Mouse (Mus musculus): ENCODE measurements around the gene Tnc. TPM values are rescaled to one million over a fixed set of nuclear protein-coding genes. Genes with fewer than 3 reads are reported as not detected.
"Not testable (repeated sequence)": the region's sequence is repeated elsewhere in the genome, so short reads cannot be mapped to it uniquely, and the experiment has no call there.

Tnc gene
- polyA plus RNA-seq, 1 experiment from 2014 or later: 76.3 TPM

DNA sequence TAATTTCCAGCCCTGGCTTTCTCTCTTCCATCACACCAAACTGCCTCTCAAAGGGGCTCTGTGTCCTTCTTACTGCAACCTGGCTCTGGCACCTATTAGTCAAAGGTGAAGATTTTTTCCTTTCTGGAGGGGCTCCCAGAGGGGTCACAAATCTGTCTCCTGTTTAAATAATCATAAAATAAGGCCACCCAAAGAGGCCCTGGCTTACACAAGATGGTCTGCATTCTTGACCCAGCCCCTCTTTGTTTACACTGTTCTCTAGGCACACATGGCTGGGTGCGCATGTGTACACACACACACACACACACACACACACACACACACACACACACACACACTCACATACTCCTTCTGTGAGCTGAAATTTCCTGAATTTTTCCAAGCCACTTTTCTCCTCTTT, 83.4 kb downstream of the Tnc start:
- WGBS: 70% methylated on average over 1 of the region's 1 CpGs
- no peaks in the 10 kb centered on the region for H3K9me3 ChIP-seq (ENCODE audit: control insufficient read depth, low read length)
- no peak for ATAC-seq (ENCODE audit: low read depth)
- no peaks in the 10 kb centered on the region for H3K27me3 ChIP-seq (ENCODE audit: control insufficient read depth, insufficient read depth, low read length)
- no peaks in the 10 kb centered on the region for H3K36me3 ChIP-seq (ENCODE audit: control insufficient read depth, insufficient read depth, low read length)
- no peak overlapping the region for H3K27ac ChIP-seq (ENCODE audit: low read depth, low read length)
- H3K4me1 ChIP-seq (ENCODE audit: control insufficient read depth, insufficient read depth, low read length): no peaks in the 10 kb centered on the region
- H3K4me3 ChIP-seq (ENCODE audit: low read depth, low read length): no peak overlapping the region
- no peak overlapping the region for H3K9ac ChIP-seq (replicated peaks; ENCODE audit: low read depth, low read length)
- no peak overlapping the region for H3K4me2 ChIP-seq (ENCODE audit: low read depth, low read length)

DNA sequence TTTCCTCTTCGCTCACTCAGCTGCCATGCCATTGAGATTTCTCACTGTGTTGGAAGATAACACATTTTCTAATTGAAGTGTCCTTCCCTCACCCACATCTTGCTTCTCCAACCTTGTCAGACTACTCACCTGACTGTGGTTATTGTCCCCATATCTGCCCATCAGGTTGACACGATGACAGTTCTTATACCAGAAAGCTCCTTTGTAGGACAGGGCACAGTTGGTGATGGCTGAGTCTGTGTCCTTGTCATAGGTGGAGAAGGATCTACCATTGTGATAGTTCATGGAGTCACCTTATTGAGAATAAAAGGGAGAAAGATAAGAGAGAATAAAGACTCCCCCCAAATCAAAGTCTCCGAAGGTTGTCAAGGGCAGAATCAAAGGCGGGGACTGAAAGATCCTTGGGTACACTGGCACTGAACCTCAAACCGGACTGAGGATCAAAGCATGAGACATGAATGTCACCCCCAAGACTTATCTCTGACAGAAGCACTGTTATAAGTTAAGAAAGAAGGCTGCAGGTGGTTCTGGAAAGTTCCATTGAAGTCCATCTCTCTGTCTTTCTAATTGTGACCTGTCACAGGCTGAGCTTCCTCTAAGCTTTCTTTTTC, 84.9 kb downstream of the Tnc start:
- no peaks in the 10 kb centered on the region for H3K9me3 ChIP-seq (ENCODE audit: control insufficient read depth, low read length)
- H3K9ac ChIP-seq (replicated peaks; ENCODE audit: low read depth, low read length): no peak overlapping the region
- no peaks in the 10 kb centered on the region for H3K27me3 ChIP-seq (ENCODE audit: control insufficient read depth, insufficient read depth, low read length)
- no peak overlapping the region for H3K4me3 ChIP-seq (ENCODE audit: low read depth, low read length)
- ATAC-seq (ENCODE audit: low read depth): no peak
- no peaks in the 10 kb centered on the region for H3K4me1 ChIP-seq (ENCODE audit: control insufficient read depth, insufficient read depth, low read length)
- no peak overlapping the region for H3K27ac ChIP-seq (ENCODE audit: low read depth, low read length)
- no peak overlapping the region for H3K4me2 ChIP-seq (ENCODE audit: low read depth, low read length)
- 94% methylated on average over 5 of the region's 5 CpGs for WGBS
- no peaks in the 10 kb centered on the region for H3K36me3 ChIP-seq (ENCODE audit: control insufficient read depth, insufficient read depth, low read length)

DNA sequence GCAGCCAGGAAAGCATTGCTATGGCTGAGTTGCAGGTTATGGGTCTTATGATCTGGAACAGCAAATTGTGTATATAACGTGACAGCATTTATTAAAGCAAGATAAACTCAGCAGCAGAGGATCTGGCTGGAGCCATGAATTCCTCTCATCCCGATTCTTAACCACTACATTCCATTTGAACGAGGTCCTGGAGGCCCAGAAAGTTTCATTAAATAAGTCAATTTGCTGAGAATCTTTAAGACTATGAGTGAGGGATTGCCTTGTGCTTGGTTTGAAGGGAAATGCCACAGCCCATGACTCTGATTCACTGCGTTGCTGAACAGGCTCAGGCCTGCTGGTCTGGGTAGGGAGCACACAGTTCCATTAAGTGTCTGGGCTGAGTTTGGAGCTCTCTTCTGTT, 88.2 kb downstream of the Tnc start:
- Histone ChIP-seq H3K27me3 (ENCODE audit: control insufficient read depth, insufficient read depth, low read length) (no peaks in the 10 kb centered on the region), H3K4me2 (ENCODE audit: low read depth, low read length) (no peak overlapping the region), H3K9me3 (ENCODE audit: control insufficient read depth, low read length) (no peaks in the 10 kb centered on the region), H3K4me1 (ENCODE audit: control insufficient read depth, insufficient read depth, low read length) (no peaks in the 10 kb centered on the region), H3K27ac (ENCODE audit: low read depth, low read length) (no peak overlapping the region), H3K4me3 (ENCODE audit: low read depth, low read length) (no peak overlapping the region), H3K9ac (replicated peaks; ENCODE audit: low read depth, low read length) (no peak overlapping the region), H3K36me3 (ENCODE audit: control insufficient read depth, insufficient read depth, low read length) (no peaks in the 10 kb centered on the region)
- 88% methylated on average over 4 of the region's 4 CpGs for WGBS
- ATAC-seq (ENCODE audit: low read depth): no peak

DNA sequence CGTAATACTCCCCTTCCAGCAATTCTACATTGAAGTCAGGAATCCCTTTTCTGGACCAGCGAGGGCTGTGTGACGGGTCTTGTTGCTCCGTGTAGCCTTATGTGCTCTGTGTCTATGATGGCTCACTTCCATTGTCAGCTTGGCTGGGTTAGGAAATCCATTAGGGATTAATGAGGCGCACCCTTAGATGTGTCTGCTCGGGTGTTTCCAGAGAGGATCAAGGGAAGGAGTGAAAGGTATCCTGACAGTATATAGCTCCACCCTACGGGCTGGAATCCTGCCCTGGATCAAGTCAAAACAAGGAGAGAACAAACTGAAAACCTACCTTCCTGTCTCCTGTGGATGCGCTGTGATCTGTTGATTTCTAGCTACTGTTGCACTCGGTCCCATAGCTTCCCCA, 96.8 kb downstream of the Tnc start:
- H3K27me3 ChIP-seq (ENCODE audit: control insufficient read depth, insufficient read depth, low read length): no peaks in the 10 kb centered on the region
- no peaks in the 10 kb centered on the region for H3K9me3 ChIP-seq (ENCODE audit: control insufficient read depth, low read length)
- H3K27ac ChIP-seq (ENCODE audit: low read depth, low read length): no peak overlapping the region
- 68% methylated on average over 9 of the region's 9 CpGs for WGBS
- no peak for ATAC-seq (ENCODE audit: low read depth)
- H3K4me1 ChIP-seq (ENCODE audit: control insufficient read depth, insufficient read depth, low read length): no peaks in the 10 kb centered on the region
- H3K9ac ChIP-seq (replicated peaks; ENCODE audit: low read depth, low read length): no peak overlapping the region
- H3K4me2 ChIP-seq (ENCODE audit: low read depth, low read length): no peak overlapping the region
- no peaks in the 10 kb centered on the region for H3K36me3 ChIP-seq (ENCODE audit: control insufficient read depth, insufficient read depth, low read length)
- no peak overlapping the region for H3K4me3 ChIP-seq (ENCODE audit: low read depth, low read length)

DNA sequence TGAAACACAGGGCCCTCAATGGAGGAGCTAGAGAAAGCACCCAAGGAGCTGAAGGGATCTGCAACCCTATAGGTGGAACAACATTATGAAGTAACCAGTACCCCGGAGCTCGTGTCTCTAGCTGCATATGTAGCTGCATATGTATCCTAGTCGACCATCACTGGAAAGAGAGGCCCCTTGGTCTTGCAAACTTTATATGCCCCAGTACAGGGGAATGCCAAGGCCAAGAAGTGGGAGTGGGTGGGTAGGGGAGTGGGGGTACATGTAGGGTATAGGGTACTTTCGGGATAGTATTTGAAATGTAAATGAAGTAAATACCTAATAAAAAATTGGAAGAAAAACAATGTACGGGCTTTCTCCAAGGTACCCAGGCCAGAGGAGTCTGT, 98.1 kb downstream of the Tnc start:
- not testable (repeated sequence) for H3K4me2 ChIP-seq (ENCODE audit: low read depth, low read length); H3K27ac ChIP-seq (ENCODE audit: low read depth, low read length); H3K27me3 ChIP-seq (ENCODE audit: control insufficient read depth, insufficient read depth, low read length); H3K4me1 ChIP-seq (ENCODE audit: control insufficient read depth, insufficient read depth, low read length); H3K36me3 ChIP-seq (ENCODE audit: control insufficient read depth, insufficient read depth, low read length); H3K9ac ChIP-seq (replicated peaks; ENCODE audit: low read depth, low read length); H3K9me3 ChIP-seq (ENCODE audit: control insufficient read depth, low read length); H3K4me3 ChIP-seq (ENCODE audit: low read depth, low read length)
- 91% methylated on average over 5 of the region's 5 CpGs for WGBS
- ATAC-seq (ENCODE audit: low read depth): peak; percentile 25; the same call in 1 of the 2 replicates

DNA sequence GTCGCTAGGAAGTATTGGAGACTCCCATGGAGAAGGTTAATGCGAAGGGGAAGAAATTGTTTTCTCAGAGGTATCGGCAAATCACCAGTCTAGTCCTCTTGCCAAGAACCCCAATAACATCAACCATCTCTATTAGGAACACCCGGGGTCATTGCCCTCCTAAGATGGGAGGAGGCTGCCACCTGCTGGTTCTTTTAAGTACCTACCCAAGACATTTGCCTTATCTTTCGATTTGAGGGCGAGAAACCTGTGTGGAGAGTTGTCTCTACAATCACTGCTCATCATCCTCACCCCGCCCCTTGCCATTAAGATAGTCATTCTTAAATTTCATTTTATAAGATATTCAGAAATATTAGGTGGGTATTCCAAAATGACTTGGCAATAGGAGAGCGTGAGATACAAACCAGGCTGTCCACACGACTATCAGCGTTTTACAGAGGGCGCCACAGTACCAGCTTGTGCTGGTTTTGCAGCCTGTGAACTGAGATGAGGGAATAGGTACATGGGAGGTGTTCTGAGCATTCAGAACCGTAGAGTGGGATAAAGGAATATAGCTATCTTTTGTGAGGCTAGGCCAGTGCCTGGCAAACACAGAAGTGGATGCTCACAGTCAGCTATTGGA, 98.6 kb downstream of the Tnc start:
- WGBS: 38% methylated on average over 12 of the region's 12 CpGs
- Histone ChIP-seq H3K9ac (replicated peaks; ENCODE audit: low read depth, low read length) (no peak overlapping the region), H3K27me3 (ENCODE audit: control insufficient read depth, insufficient read depth, low read length) (no peaks in the 10 kb centered on the region), H3K9me3 (ENCODE audit: control insufficient read depth, low read length) (no peaks in the 10 kb centered on the region), H3K4me2 (ENCODE audit: low read depth, low read length) (no peak overlapping the region), H3K4me3 (ENCODE audit: low read depth, low read length) (no peak overlapping the region), H3K27ac (ENCODE audit: low read depth, low read length) (no peak overlapping the region), H3K36me3 (ENCODE audit: control insufficient read depth, insufficient read depth, low read length) (no peaks in the 10 kb centered on the region), H3K4me1 (ENCODE audit: control insufficient read depth, insufficient read depth, low read length) (no peaks in the 10 kb centered on the region)
- ATAC-seq (ENCODE audit: low read depth): peak; percentile 82

DNA sequence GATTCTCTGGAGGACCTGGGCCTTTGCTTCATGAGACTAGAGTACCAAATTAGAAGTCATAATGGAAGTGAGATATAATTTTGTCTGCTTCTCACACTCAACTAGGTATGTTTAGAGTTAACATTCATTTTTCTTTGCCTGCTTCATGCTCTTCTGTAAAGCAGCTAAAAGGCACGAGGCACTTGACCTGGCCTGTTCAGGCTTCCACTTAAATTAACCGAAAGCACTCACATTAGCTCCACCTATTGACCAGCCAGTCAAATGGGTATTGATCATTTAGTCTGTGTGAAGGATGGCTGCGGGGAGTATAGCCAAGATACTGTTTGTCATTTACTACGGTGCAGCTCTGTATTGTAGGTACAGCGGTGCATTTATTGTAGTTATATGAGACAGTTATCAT, 103.0 kb downstream of the Tnc start:
- Histone ChIP-seq H3K27ac (ENCODE audit: low read depth, low read length) (no peak overlapping the region), H3K4me1 (ENCODE audit: control insufficient read depth, insufficient read depth, low read length) (no peaks in the 10 kb centered on the region), H3K36me3 (ENCODE audit: control insufficient read depth, insufficient read depth, low read length) (no peaks in the 10 kb centered on the region), H3K9ac (replicated peaks; ENCODE audit: low read depth, low read length) (no peak overlapping the region), H3K4me3 (ENCODE audit: low read depth, low read length) (no peak overlapping the region), H3K27me3 (ENCODE audit: control insufficient read depth, insufficient read depth, low read length) (no peaks in the 10 kb centered on the region), H3K9me3 (ENCODE audit: control insufficient read depth, low read length) (no peaks in the 10 kb centered on the region), H3K4me2 (ENCODE audit: low read depth, low read length) (no peak overlapping the region)
- no peak for ATAC-seq (ENCODE audit: low read depth)
- WGBS: 57% methylated on average over 5 of the region's 5 CpGs

DNA sequence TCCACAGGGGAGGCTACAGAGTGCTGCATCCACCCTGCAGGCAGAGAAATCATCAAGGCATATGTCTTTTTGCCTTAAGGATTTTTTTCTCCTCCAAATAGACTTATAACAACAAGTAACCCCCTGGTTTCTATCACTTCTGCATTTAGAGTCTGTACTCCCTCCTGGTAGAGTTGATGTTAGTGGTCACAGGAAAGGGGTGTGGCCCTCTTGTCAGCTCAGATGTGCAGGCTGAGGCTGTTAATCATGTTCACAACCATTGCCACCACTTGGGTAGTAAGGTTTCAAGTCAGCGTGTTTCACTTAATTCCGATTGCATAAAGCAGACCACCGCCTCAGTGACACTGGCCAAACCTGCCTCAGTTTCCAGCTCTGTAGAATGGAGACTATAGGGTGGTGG, 103.9 kb downstream of the Tnc start:
- H3K4me2 ChIP-seq (ENCODE audit: low read depth, low read length): no peak overlapping the region
- H3K4me1 ChIP-seq (ENCODE audit: control insufficient read depth, insufficient read depth, low read length): no peaks in the 10 kb centered on the region
- WGBS: 94% methylated on average over 3 of the region's 3 CpGs
- H3K36me3 ChIP-seq (ENCODE audit: control insufficient read depth, insufficient read depth, low read length): no peaks in the 10 kb centered on the region
- no peaks in the 10 kb centered on the region for H3K27me3 ChIP-seq (ENCODE audit: control insufficient read depth, insufficient read depth, low read length)
- no peak for ATAC-seq (ENCODE audit: low read depth)
- H3K4me3 ChIP-seq (ENCODE audit: low read depth, low read length): no peak overlapping the region
- H3K27ac ChIP-seq (ENCODE audit: low read depth, low read length): no peak overlapping the region
- no peak overlapping the region for H3K9ac ChIP-seq (replicated peaks; ENCODE audit: low read depth, low read length)
- H3K9me3 ChIP-seq (ENCODE audit: control insufficient read depth, low read length): no peaks in the 10 kb centered on the region

DNA sequence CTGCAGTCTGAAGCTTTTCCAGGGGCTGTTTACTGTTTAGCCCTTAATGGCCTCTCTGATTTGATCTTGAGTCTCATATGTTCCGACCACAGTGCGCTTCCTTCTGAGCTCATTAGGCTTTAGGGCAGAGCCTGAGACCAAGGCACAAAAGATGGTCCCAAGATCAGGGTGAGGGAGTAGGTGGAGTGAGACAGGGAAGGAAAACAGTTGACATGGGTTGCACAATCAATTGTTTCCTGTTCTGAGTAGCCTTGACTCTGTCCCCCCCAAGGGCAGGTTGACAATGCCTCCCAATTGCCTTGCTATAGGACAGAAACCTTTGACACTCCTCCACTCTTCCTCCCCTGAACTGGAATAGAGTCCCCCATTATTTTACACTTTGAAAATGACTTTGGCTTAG, 105.4 kb downstream of the Tnc start:
- no peaks in the 10 kb centered on the region for H3K9me3 ChIP-seq (ENCODE audit: control insufficient read depth, low read length)
- no peak overlapping the region for H3K4me3 ChIP-seq (ENCODE audit: low read depth, low read length)
- no peaks in the 10 kb centered on the region for H3K36me3 ChIP-seq (ENCODE audit: control insufficient read depth, insufficient read depth, low read length)
- ATAC-seq (ENCODE audit: low read depth): no peak
- H3K9ac ChIP-seq (replicated peaks; ENCODE audit: low read depth, low read length): no peak overlapping the region
- no peak overlapping the region for H3K4me2 ChIP-seq (ENCODE audit: low read depth, low read length)
- no peaks in the 10 kb centered on the region for H3K4me1 ChIP-seq (ENCODE audit: control insufficient read depth, insufficient read depth, low read length)
- H3K27ac ChIP-seq (ENCODE audit: low read depth, low read length): no peak overlapping the region
- 98% methylated on average over 2 of the region's 2 CpGs for WGBS
- H3K27me3 ChIP-seq (ENCODE audit: control insufficient read depth, insufficient read depth, low read length): no peaks in the 10 kb centered on the region
